Mouse (Mus musculus) naive thymus-derived CD4-positive, alpha-beta T cell, adult 2 months (primary cell): ENCODE measurements around the gene Lhfp.

Experiments used
- DNase-seq: peaks from one replicate; pipeline ENCODE4 v3.0.0-alpha.2; 2011; ENCODE audit warnings: low read depth

Lhfp gene

DNA sequence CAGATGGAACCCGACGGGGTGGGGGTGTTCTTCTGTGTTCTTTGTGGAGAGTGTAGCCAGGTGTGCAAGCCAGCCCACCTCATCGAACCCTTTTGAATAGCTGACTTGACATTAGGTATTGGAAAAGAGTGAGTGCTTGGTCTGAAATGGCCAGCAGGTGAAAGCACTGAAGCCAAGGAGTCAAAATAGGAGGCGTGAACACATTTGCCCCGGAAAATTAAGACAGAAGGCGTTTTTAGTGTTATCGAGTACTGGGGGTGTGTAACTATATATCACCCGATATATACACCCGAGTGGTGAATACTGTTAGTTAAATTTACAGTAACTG, 876 bp downstream of the Lhfp start:
- no peak for DNase-seq

DNA sequence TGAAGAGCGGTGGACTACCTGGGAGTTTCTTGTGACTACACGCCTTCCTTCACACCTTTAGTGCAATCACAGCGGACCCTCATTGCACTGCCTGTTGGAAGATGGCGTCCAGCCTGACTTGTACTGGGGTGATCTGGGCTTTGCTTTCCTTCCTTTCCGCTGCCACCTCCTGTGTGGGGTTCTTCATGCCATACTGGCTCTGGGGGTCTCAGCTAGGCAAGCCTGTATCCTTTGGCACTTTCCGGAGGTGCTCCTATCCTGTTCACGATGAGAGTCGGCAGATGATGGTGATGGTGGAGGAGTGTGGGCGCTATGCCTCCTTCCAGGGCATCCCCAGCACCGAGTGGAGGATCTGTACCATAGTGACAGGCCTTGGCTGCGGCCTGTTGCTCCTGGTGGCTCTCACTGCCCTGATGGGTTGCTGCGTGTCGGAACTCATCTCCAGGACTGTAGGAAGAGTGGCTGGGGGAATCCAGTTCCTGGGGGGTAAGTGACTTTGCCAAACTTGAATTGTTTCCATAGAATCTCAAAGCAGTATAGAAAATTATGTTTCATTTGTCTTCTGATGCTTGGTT, 2.0 kb downstream of the Lhfp start:
- DNase-seq: no peak

DNA sequence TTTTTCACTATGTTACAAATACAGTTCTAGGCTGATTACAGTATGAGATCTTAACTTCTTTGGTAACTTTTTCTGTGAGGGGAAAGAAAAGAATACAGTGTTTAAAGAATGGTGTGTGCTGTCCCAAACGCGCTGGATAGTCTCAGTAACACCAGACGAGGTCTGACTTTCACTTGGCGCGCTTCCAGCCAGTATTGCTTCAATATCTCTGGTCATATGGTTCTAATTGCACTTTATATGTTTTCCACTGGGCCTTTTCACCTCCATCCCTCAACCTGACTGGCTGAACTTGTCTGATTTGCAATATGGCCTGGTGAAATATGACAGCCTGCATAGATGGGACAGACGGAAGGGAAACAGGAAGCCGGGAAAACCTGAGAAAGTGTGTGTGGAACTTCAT, 2.9 kb downstream of the Lhfp start:
- DNase-seq: no peak

GRCm38 (mm10) chr3:53044682-53045299, 3.5 kb downstream of the Lhfp start:
- no peak for DNase-seq

DNA sequence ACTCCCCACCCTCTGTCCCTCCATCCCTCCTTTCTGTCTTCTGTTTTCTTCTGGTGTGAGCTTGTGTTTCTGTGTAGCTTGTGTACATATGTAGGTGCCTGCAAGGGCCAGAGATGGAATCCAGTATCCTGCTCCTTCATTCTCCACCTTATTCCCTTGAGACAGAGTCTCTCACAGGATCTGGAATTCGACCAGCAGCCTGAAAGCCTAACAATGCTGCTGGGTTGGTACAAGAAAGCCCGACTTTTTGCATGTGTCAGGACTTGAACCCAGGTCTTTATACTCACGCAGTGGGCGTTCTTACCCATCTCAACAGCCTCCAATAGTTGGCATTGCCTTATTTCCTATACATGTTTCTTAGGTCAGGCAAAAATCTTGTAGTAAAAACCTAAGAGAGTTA, 4.4 kb downstream of the Lhfp start:
- DNase-seq: no peak

GRCm38 (mm10) chr3:53046371-53046770, 5.0 kb downstream of the Lhfp start:
- DNase-seq: no peak

- no peak for DNase-seq
Measured at GRCm38 (mm10) chr3:53052385-53052784, 11.1 kb downstream of the Lhfp start.

- no peak for DNase-seq
Measured at GRCm38 (mm10) chr3:53056430-53056829, 15.1 kb downstream of the Lhfp start.

- DNase-seq: no peak
Measured at GRCm38 (mm10) chr3:53059959-53060358, 18.6 kb downstream of the Lhfp start.

- no peak for DNase-seq
Measured at GRCm38 (mm10) chr3:53063423-53064147, 22.3 kb downstream of the Lhfp start.

DNA sequence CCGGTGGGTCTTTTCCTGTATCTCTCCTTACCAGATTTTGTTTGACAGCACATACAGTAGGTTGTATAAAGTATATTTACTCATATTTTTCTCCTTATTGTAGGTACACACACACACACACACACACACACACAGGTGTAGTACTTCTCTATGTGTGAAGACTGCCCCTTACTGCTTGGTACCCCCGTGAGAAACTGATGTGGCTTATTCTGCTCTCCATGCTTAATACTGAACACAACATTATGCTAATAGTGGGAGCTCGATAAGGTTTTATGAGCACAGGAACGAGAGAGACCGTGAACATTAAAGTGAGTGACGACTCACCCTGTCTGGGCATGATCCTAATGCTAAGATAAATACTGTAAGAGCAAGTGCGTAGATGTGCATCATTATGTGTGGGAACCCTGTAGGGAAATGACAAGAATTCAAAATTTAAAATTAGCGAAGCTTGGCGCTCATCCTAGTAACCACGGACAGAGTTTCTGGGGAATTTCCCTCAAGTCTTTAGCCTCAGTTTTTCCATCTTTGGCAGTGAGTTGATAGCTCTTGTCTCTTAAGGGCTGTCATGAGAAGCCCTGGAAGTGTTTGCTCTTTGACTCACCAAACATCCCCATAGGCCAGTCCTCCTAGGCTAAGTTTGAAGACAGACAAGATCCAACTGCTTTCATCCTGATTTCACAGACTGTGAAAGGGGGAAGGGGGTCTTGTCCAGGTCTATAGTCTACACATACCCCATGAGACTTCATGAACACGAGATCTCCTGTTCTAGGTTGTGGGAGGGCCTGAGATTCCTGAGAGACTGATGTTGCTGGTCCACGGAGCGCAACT, 24.2 kb downstream of the Lhfp start:
- no peak for DNase-seq

DNA sequence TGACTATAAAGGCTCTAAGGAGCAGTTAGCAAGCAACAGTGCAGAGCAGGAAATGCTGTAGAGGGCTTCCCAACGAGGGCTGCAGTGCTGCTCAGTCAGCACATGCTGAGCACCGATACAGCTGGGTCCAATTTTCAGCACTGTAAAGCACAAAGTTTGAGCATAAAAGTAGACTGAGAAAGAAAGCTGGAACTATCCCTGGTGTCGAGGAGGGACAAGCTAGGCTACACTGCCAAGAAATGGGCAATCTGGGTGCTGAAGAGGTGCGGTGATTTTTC, 24.7 kb downstream of the Lhfp start:
- DNase-seq: no peak

- no peak for DNase-seq
Measured at GRCm38 (mm10) chr3:53068399-53068798, 27.1 kb downstream of the Lhfp start.

DNA sequence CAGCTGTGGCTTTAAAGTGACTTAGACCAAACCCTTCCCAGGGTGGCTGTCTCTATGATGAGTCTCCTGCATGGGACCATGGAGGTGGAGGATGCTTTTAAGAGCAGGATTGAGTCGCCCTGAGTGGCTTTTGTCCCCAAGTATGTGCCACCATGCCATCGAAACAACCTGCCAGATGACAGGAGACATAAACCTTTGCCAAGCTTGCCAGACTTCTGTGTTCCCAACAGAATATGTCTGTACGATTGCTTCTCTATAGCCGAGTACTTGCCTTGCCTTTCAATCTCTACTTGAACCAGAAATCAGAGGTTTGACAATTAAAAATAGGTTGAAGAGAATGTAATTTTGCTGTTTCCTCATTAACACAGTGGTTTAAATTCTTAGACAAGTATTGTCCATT, 32.9 kb downstream of the Lhfp start:
- no peak for DNase-seq

- DNase-seq: no peak
Measured at GRCm38 (mm10) chr3:53074761-53075160, 33.4 kb downstream of the Lhfp start.

DNA sequence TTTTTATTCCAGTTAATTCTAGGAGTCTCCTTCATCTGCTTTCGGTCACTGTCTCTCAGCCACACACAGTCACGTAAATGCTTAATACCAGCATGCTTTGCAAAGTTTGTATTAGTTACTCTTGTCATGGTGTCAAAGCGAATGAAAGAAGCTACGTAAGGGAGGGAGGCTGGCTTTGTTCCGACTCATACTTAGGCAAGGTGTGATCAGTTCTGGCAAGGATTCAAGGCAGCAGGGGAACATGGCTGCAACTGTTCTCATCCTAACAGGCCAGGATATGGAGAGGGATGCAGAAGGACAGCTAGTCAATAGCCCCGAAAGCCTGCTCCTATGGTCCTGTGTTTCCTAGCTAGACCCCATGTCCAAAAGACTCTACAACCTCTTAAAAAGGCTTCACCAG, 39.0 kb downstream of the Lhfp start:
- no peak for DNase-seq

DNA sequence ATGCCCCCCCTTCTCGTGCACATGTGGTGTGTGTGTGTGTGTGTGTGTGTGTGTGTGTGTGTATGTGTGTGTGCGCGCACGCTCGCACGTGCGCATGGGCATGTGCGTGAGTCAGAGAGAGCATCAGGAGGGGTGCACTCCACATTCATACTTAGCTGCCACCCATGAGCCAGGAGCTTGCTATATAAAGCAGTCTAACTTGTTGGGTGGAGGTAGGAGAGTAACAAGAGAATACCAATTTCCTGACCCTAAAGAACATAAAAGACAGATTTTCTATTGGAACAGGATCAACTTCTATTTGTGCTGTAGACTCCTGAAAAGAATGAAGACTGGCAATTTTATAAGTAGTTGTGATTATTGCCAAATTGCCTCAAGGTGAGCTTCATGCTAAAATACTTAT, 39.4 kb downstream of the Lhfp start:
- DNase-seq: no peak

DNA sequence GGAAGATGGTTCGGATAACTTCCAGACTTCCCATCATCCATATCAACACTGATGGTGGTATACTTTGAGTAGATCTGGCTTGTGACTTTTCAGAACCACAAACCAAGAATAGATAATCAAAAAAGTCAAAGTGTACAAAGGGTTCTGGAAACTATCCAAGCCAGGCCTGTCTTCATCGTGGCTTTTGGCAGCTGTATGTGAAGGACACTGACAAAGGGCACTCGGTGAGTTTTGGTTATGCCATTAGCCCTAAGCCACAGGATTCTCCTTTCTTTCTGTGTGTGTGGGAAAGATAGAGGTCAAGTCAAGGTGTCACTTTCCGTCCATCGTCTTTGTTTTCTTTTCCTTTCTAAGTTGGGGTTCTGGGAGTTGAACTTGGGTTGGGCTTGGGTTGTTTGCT, 42.4 kb downstream of the Lhfp start:
- DNase-seq: no peak

DNA sequence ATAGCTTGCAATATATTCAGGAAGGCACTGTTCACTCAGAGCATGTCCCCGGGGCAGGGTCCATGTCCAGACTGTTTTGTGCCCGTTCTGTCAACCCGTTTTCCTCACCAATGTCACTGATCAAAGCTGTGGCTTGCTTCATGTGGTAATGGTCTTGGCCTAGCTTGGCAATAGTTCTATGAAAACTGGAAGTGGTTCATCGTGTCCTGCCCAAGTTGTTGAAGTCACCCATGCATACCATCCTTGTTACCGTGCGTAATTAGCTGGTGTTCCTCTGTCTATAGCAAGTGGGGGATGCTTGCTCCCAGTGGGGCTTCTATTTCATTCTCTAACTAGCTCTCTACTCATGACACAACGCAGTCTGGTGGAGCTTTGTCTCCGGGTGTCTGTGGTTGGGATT, 43.5 kb downstream of the Lhfp start:
- no peak for DNase-seq

DNA sequence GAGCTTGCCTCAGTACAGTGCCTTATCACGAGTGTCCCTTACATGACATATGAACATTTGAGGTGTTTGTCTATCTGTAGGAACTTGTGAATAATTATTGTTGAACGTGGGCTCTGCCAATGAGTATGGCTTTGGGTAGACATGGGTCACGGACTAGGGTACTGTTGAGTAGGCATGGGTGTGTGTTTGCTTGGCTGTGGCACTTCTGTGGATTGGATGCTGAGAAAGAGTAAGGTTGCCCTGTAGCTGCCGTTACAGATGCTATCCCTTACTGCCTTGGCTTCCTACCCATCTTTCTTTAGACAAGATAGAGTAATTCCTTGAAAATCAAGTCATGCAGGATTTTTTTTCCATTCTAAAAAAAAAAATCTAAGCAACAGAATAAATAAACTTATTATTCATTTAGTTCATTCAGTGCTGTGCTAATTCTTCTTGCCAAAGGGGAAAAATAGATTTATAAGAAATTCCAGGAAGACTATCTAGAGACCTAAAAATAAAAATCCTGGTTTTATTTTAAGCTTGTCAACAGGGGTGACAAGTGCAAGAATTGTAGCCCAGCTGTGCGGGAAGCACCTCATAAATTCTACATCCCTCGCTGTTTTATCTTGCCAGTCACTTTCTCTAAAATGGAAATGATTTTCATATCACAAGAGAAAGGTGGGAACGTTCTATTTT, 45.3 kb downstream of the Lhfp start:
- no peak for DNase-seq

GRCm38 (mm10) chr3:53087156-53087805, 46.0 kb downstream of the Lhfp start:
- no peak for DNase-seq

DNA sequence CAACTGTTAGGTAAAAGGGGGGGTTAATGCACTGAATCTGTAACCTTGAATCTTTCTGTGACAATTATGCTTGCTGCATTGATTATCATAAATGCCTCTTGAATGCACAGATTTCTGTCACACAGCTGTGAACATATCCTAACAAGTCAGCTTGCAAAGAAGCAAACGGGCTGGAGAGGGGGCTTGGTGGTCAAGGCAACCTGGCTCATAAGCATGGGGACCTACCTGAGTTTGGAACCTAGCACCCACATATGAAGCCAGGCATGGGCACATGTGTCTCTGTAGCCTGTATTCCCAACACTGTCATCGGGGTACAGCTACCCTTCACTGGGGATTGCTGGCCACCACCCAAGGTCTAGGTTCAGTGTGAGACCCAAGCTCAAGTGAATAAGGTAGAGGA, 48.6 kb downstream of the Lhfp start:
- no peak for DNase-seq
